Mouse (Mus musculus) adipocyte (in vitro differentiated cells): ENCODE measurements at regions not wholly inside any gene's neighbourhood (a gene's known extent, or its start where the extent isn't known, plus 50 kb on each side); places are given as distances from the start of the nearest gene placed in this dataset.

Experiments used
- DNase-seq: peaks from one replicate; pipeline ENCODE4 v3.0.0-alpha.2; 2016; ENCODE audit warnings: low spot score

DNA sequence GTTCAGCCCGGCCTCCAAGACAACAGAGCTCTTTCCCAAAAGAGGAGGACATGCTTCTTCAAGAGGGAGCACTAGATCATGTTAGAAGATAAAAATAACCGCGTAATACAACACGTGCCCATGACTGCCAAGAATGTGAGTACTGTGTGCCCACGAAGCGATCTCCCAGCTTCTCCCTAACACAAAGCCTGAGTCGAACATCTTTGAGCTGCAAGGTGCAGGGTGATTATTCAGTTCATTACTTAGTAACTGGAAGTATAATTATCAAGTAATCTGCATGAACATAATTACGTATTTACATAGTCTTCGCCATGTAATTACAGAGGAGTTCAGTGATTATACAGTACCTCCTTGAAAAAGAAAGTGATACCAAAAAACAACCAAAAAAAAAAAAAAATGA, 269.7 kb downstream of the Efnb2 start:
- DNase-seq, result no peak

DNA sequence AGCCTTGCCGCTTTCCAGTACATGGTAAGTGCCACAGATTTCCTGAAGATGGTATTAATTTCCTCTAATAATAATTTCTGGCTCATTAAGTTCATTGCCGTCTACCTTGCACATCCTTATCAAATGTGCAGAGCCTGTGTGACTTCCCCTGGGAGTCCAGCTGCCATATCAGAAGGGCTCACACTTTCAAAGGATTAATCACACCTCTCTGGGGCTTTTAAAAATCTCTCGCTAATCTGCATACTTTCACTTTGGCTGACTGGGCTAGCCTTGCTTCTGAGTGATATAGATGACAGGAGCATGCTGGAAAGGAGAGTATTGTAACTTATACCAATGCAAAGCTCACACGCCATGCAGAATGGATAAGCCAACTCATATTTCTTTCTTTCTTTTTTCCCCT, 282.8 kb downstream of the Efnb2 start:
- no peak for DNase-seq

DNA sequence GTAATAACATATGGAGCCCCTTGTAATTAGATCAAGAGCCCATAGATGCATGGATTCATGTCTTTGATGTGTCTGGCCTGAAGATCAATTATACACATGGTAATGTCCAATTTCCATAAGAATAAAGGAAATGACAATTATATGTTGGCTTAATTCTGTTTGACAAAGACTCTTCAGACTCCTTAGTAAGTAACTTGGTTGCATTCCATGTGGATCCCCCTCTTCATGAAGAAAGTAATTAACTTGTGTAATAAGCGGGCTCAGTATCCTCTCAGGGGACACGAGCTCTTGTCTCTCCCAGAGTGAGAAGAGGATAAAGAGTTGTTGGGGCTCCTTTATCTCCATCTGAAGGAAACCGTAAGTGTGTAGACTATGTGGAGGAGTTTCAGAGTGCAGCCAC, 284.3 kb downstream of the Efnb2 start:
- DNase-seq, result no peak

DNA sequence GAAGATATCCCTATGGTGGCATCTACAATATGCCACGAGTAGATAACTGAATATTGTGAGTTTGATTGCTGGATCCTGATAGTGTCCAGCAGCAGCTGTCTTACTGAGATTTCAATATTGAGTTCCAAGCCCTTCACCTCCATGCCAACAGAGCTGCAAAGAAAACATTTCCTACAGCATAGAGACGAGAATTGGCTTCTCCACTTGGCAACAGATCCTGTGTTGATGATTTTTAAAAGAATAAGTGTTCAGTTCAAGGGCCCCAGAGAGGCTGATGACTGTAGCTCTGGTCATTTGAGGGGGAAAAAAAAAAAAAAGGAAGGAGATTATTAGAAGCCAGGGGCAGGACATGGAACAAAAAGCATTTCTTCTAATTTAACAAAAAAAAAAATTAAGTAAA, 284.7 kb downstream of the Efnb2 start:
- peak; percentile 36 for DNase-seq

DNA sequence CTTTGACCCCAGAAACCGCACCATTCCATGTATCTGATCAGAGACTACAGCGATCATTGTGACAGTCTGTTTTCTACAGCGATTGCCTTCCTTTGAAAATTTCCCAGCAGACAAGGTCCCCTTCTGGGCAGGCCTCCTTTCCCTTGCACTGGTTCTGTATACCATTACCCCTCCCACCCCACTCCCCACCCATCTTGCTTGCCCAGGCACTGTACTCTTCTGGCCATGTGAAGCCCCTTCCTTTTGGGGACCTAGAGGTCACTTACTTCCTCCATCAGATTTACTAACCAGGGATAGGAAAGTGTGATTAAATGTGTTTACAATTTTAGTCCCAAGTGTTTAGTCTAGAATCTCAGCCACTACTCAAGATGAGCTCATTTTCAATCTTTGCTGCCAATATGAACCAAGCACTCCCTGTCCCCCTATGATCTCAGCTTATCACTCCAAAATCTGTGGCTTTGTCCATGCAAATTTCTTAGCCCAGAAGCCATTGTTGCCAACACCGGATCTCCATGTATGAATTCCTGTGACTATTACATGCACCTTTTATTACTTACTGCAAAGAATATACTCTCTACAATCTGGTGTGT, 293.7 kb downstream of the Efnb2 start:
- DNase-seq, result no peak

DNA sequence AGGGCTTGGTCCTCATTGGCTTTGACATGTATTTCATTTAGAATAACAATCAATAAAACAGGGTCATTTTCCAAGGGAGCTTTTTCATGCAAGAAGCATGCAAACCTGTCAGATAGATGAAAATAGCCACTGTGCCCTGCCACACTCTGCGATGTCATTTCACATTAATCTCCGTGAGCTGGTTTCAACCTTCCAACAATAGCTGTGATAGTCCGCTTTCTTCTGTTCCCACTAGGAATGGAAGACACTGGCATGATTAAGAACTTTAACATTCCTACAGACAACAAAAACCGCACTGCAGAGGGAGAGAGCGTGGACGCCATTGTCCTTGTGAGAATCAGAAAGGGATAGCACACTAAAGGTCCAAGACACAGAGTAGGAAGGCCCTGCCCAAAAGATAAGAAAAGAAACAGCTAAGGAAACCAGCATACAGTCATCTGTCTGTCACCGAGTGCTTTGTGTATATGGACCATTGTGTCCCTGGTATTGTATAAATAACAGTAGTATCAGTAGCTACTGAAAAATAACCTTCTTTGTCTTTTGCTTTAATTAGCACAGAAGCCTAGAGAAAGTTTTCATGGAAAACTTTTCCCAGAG, 299.0 kb downstream of the Efnb2 start:
- DNase-seq, result no peak

DNA sequence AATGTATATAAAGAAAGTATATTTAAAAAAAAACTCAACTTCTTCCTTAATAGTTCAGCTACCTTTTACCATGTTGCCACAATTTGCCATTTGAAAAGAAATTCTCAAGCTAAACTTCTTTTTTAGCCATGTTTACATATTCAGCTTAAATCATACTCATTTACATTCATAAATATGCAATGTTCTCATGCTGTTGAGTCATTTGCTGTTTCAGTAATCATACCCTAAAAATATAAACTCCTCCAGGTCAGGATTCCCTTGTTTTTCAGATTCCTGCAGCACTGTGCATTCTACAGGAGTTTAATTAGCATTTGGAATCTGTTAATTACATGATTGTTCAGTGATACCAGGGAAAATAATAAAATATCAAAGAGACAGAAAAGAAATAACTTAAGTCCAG, 300.5 kb downstream of the Efnb2 start:
- no peak for DNase-seq

DNA sequence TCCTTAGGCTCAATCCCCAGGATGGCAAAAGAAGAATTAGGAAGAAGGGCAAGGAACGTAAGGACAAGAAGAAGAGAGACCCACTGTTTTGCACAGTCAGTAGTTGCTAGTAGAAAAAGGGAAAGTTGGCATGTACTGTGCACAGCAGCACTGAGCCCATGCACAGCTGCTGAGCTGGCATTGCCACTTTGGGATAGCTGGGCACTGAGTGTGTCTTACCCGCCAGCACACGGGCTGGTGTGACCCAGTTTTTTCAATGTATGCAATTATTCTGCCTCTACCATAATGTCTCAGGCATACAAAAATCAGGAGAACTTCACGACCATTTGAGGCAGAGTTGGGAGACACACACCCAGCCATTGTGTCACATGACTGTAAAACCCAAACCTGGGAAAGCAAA, 306.1 kb downstream of the Efnb2 start:
- DNase-seq, result no peak

DNA sequence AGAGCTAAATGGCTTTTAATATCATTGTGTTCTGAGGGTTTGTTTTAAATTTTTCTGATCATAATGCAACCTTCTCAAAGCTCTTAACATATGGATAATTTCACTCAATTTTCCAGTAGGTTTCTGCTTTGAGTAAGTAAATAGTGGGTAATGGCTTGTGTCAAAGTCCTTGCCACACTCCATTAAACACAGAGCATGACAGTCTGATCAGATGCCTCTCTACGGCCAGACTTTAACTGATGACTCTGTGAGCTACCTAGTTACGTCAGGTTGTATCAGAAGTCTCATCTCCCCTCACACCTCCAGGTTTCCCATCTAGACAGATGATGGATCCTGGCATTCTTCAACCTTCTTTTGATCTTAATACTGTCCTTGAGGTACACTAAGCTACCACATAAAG, 316.4 kb downstream of the Efnb2 start:
- DNase-seq, result no peak

DNA sequence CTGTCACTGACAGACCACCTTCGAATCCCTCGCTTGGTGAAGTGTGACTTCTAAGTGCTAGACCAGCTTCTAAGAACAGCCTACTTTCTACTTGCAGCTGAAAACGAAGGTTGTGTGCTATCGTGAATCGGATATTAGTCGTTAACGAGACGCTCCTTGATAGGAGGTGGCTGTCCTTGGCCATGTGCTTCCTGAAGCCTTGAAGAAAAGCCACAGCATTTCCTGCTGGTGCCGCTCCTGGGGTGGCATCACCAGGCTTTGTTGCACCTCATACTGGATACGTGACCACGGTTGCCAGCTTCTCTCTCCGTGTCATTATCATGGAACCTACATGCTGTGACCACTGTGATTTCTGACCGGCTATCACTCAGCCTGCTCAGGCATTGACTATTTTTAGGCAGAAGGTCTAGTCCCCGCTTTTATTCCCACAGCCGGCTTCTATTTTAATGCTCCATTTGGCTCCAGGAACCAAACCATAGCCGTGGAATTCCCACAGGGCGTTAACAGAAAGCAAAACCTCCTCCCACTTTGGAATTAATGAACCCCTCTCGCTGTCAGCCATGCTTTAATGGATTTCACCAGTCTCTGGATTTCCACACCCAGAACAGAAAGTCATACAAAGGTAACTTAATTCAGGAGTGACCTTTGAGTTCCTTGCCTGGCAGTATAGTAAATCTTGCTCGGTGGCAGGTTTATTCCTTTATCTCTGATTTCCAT, 325.6 kb downstream of the Efnb2 start:
- peak; percentile 14 for DNase-seq

DNA sequence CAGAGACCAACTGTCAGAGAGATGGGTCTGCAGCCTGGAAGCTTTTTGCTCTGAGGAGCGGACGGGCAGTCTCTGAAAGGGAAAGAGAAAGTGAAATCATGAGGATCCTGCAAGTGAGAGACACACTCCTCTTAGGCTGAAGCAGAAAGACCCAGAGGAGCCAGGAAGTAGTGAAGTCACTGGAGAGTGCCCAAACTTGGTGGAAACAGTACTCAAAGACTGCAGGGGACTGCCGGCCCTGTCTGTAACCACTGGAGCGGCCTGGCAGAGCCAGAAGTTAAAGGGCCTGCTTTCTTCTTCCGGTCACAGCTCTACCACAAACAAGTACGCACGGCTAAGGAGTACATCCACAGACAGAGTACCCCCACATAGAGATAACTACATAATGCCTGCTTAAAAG, 326.5 kb downstream of the Efnb2 start:
- DNase-seq, result no peak

DNA sequence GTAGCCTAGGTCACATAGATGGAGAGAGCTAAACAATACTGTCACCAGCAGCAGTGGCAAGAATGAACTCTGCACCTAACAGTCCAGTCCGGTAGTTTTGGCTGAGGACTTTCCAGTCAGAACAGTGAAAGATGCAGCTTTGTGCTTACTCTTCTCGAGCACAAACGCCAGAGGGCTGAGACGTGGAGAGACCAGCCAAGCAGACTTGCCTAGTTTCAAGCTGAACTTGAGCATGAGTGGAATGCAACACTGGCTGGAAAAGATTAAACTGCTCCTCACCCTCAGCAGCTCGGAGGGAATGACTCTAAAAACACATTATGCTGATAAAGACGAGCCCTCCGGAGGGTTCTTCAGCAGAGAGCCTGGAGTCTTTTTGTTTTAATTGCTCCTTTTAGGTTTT, 329.8 kb downstream of the Efnb2 start:
- no peak for DNase-seq

DNA sequence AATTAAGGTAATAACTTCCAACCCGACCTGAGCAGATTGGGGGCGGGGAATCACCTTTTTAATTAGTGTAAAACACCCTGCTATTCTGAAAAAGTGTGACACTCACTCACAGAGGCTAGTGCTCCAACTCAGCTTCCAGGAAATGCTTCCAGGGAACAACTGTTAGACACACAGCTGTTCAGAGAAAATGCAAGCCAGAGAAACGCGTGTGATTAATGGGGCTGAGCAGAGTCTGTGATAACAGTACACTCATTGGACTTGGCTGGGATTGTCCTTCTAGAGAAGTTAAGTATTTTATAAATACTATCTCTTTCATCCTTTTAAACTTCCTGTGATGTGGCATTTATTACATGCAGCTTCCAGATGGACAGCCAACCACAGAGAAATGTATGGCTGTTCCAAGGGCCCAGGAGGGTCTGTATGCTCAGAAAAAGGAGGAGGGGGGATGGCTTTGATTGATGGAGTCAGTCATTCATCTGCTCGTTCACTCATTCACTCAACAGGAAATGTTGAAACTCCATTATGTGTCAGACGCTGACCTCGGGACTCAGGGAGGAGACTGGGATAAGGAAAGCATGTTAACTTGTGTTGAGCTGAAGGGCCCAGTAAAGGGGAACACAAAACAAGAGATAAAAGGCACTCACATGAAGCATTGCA, 332.9 kb downstream of the Efnb2 start:
- DNase-seq, result no peak

DNA sequence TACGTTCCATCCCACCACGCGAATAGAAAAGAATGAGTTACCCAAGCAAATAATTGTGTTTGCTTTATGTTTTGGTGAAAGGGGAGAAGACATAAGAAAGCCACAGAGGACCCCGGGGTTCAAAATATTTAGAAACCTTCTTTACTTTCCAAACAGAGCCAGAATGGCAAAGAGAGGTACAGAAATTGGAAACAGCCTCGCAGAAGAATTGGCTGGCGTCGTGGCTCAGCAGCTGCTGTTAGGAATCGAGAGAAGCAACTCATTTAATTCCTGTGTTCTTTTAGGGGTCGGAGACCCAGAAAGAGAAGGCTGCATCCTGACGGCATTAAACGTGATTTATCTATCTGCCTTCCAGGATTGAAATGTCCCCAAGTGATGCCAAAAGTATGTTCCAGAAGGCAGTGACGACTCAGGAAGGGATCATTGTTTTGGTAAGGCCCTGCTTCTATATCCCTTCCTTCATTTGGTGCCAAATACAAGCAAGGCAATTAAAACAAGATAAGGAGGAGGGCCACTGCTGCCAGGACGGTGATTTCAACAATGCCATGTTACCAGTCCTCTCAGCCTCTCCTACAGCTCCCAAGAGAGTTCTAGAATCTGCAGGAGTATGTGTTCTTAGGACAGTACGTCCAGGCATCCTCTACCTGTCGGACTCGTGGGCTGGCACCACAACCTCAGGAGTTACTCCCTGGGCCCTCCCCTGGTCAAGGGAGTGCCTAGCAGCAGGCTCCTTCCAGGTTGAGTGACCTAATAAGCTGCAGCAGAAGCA, 334.8 kb downstream of the Efnb2 start:
- DNase-seq, result no peak

DNA sequence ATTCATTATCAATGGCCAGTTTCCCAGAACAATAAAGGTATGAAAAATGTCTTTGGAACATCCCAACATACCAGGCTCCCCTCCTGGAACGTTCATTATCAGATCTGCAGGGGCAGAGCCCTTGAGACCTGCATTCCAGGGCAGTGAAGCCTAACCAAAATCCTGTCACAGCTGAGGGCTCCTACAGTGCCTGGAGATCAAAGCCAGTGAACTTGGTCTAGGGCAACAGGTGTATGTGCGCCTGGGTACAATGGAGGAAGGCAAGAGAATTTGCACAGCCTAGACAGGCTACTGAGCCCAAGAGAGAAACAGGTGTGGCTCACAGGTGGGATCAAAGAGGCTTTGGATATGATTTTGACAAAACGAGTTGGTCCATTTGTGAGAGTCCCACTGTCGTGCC, 335.6 kb downstream of the Efnb2 start:
- no peak for DNase-seq

DNA sequence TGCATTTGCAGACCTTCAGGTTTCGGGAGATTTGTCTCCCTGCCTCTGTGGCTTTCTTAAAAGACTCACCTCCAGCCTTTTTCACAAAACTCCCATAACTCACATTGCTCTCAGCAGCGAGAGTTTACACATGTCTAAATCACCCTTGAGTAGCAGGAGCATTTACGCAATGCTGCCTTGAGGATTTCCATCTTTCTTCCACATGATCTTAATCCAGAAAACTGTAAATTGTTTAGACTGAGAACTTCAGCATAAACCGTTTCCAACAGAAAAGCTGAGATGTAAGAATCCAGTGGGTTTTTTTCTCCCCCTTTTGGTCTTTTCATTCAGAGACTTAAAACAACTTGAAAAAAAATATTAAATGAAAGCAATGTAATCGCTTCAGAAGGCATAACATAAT, 336.5 kb downstream of the Efnb2 start:
- DNase-seq, result no peak

DNA sequence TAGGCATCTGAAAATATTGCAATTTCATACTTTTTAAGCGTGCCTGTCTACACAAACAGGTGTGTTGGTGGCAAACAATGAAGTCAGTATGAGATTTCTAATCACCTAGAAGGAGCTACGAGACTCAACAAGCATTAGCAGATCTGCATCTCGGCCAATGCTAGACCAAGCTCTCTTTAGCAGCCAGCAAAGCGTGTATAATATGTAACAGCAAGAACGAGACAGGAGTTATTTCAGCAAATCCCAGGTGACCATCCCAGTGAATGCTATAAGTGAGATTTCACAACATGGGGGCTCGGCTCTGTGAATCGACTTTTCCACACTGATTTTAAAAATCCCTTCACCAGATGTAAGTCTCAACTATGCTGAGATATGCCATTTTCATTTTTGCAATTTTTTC, 352.8 kb downstream of the Efnb2 start:
- DNase-seq, result no peak

DNA sequence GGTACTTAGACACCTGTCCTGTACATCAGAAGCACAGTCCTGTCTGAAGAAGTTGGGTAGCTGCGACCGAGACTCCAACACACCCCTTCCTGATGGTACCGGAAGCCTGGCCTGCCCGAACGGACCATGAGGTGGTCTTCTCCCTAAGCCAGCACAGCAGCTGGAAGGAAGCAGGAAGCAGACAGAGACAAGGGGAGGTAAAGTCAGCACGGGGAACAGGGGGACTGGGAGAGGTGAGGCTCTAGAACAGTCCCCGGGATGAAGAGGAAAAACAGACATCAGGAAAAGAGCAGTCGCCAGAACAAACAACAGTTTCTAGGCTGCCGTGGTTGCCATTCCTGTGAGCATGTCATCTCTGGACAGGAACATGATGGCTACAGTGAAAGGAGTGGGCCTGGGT, 353.6 kb downstream of the Efnb2 start:
- no peak for DNase-seq

DNA sequence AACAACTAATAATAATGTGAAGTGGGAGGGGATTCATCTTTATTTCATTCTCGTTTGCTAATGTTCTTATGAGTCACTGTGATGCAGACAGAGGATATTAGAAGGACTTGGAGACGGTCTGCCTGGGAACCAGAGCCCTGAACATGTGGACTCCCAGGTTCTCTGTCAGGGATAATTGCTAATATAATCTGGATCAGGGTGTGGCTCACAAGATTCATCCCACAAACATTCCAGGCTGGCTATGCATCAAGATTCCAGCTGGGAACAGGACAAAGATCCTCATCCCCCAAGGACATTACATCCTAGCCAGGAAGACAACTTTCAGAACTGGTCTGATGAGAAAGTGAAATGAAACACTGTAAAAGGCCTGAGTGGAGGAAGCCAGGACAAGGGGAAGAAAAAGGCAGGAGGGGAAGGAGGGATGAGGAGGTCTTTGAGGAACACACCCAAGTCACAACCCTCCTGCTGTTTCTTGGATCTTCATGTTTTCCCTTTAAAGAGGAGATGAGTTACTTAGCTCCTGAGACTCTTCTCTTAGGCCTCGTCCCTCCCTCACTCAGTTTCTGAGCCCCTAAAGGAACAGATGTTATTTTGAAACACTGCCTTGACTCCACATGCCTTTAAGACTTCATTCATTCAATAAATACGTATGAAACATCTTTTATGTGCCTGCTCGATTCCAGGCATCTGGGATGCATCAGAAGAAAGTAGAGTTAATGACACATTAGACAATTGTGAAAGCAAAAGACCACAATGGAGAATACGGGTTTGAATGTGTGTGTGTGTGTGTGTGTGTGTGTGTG, 360.9 kb downstream of the Efnb2 start:
- no peak for DNase-seq

DNA sequence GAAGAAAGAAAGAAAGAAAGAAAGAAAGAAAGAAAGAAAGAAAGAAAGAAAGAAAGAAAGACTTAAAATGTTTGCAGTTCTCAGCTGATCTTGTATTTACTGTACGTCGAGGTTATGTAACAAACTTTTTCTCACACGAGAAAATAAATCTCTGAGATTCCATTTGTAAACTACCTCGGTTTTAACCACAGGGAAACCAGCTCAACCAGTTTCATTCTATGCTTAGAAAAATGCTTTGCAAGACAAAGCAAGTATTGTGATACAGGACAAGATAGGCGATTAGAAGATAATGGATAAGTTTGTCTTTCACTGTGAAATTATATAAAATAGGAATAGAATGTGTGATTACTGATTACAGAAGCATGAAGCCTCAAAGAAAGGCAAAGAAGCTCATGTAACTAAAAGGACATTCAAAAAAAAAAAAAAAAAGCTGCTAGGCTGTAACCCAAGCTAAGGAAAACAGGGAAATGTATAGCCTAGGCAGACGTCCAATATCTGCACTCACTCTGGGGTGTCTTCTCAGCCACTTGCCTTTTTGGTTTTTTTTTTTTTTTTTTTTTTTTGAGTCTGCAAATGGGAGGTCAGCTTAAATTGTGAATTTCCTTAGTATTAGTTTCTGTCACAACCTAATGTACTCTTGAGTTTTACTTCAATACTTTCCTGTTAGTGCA, 368.3 kb downstream of the Efnb2 start:
- no peak for DNase-seq

DNA sequence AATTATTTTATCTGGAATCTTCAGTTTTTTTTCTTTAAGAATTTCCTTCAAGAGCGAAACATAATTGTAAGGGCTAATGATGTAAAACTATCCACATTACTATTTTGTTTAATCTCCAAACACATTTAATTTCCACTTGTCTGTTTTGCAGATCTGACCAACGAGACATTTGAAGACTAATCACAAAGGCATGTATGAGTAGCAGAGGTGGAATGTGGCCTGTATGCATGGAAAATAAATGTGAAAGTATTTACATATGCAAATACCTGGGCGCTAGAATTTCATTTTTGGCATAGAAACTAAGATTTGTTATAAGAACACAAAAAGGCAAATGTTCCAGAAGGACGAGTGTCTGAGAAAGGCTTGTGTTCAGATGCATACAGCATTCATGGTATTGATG, 375.2 kb downstream of the Efnb2 start:
- no peak for DNase-seq
